Mouse (Mus musculus) stomach, postnatal 0 days (tissue): ENCODE measurements around the gene Zfyve19.

Experiments
- CTCF ChIP-seq: IDR thresholded peaks from 2 replicates; pipeline ENCODE4 v1.5.1; 2016; ENCODE audit warnings: antibody characterized with exemption, low read depth, mild to moderate bottlenecking, moderate library complexity
- EP300 ChIP-seq: optimal IDR thresholded peaks from 2 replicates; pipeline ENCODE3; 2016; ENCODE audit warnings: antibody characterized with exemption

DNA sequence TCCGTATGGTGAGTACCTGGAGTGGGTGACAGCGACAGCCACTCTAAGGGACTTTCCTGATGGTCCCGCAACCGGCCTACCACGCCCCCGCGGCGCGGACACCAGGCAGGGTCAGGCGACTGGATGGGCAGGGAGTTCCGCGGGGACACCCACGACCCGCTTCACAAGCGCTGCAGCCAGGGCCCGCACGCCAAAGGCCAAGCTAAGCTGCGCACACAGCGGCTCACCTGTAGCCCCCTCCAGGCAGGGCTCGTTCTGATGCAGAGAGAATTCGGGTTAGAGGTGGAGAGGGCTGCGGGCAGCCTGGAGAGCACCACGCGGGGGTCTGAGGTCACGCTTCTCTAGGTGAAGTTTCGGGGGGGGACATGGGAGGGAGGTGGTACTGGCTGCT is 40.6 kb upstream of the Zfyve19 start:
- TF ChIP-seq CTCF, result no peak
- TF ChIP-seq EP300, result no peak
